Mouse (Mus musculus) bone marrow macrophage, adult 2 months (primary cell): ENCODE measurements around the gene Ldhc. TPM values are rescaled to one million over a fixed set of nuclear protein-coding genes. Genes with fewer than 3 reads are reported as not detected.
A peak's percentile ranks its signal among the peaks of the same experiment; 100 is the strongest.
"Not testable (repeated sequence)": the region's sequence is repeated elsewhere in the genome, so short reads cannot be mapped to it uniquely, and the experiment has no call there.

Experiments used
- H3K27ac ChIP-seq: 2 replicates; pipeline ENCODE4 v1.5.1; 2012; ENCODE audit warnings: low read depth, low read length; ENCODE audit not compliant: insufficient read depth
- H3K4me1 ChIP-seq: 2 replicates; pipeline ENCODE4 v1.6.1; 2012; ENCODE audit warnings: low read length; ENCODE audit not compliant: control insufficient read depth, insufficient read depth
- H3K4me3 ChIP-seq: 2 replicates; pipeline ENCODE4 v1.5.1; 2012; ENCODE audit warnings: mild to moderate bottlenecking, low read length, moderate library complexity; ENCODE audit not compliant: insufficient read depth
- CTCF ChIP-seq: IDR thresholded peaks from 2 replicates; pipeline ENCODE4 v1.5.1; 2012; ENCODE audit warnings: low read depth, mild to moderate bottlenecking, low read length, moderate library complexity
- POLR2A ChIP-seq: IDR thresholded peaks from 2 replicates; pipeline ENCODE4 v1.6.1; 2012; ENCODE audit warnings: mild to moderate bottlenecking, low read depth, low read length, borderline replicate concordance
- polyA plus RNA-seq: library from polyadenylated mRNA; stranded (reverse); fragments of >200 nt; gene quantifications from 2 replicates; pipeline ENCODE4 v1.2.4, GENCODE M21; 2012; ENCODE audit not compliant: missing spikeins, insufficient read depth, insufficient read length

Ldhc gene
- polyA plus RNA-seq, 1 experiment, result not detected

GRCm38 (mm10) chr7:46855866-46856560, 5.0 kb upstream of the Ldhc start:
- TF ChIP-seq CTCF (no peak), POLR2A (no peak)
- H3K4me1 ChIP-seq, result peaks cover 5% of the 10 kb centered on the region; the same call in 1 of the 2 replicates
- H3K4me3 ChIP-seq, result no peak overlapping the region
- H3K27ac ChIP-seq, result no peak overlapping the region

GRCm38 (mm10) chr7:46857436-46857835, 3.6 kb upstream of the Ldhc start:
- no peak overlapping the region for H3K4me3 ChIP-seq
- no peak for TF ChIP-seq CTCF
- TF ChIP-seq POLR2A, result no peak
- H3K4me1 ChIP-seq, result peaks cover 3% of the 10 kb centered on the region; the same call in 1 of the 2 replicates
- H3K27ac ChIP-seq, result no peak overlapping the region

GRCm38 (mm10) chr7:46859031-46859430, 2.0 kb upstream of the Ldhc start:
- no peak for TF ChIP-seq POLR2A
- no peak for TF ChIP-seq CTCF
- Histone ChIP-seq H3K4me1 (peaks cover 3% of the 10 kb centered on the region; the same call in 1 of the 2 replicates), H3K4me3 (no peak overlapping the region)

GRCm38 (mm10) chr7:46871988-46872387, 11.0 kb downstream of the Ldhc start:
- H3K4me3 ChIP-seq, result no peak overlapping the region

More at GRCm38 (mm10) chr7:46859031-46859430, 2.0 kb upstream of the Ldhc start:
- H3K27ac ChIP-seq, result no peak overlapping the region

GRCm38 (mm10) chr7:46876841-46877240, 15.8 kb downstream of the Ldhc start:
- no peak overlapping the region for H3K27ac ChIP-seq
- TF ChIP-seq POLR2A (no peak), CTCF (no peak)
- no peak overlapping the region for H3K4me3 ChIP-seq
- H3K4me1 ChIP-seq, result peaks cover 20% of the 10 kb centered on the region

More at GRCm38 (mm10) chr7:46871988-46872387, 11.0 kb downstream of the Ldhc start:
- H3K4me1 ChIP-seq, result no peaks in the 10 kb centered on the region
- no peak overlapping the region for H3K27ac ChIP-seq
- no peak for TF ChIP-seq CTCF
- no peak for TF ChIP-seq POLR2A

GRCm38 (mm10) chr7:46877255-46877654, 16.3 kb downstream of the Ldhc start:
- H3K4me1 ChIP-seq, result peaks cover 21% of the 10 kb centered on the region
- H3K4me3 ChIP-seq, result no peak overlapping the region
- TF ChIP-seq POLR2A, result no peak
- no peak for TF ChIP-seq CTCF
- H3K27ac ChIP-seq, result no peak overlapping the region

- no peak overlapping the region for H3K27ac ChIP-seq
- H3K4me3 ChIP-seq, result no peak overlapping the region
- peaks cover 21% of the 10 kb centered on the region for H3K4me1 ChIP-seq
- TF ChIP-seq CTCF (no peak), POLR2A (no peak)
These were observed 18.8 kb downstream of the Ldhc start for GRCm38 (mm10) chr7:46879851-46880250.

GRCm38 (mm10) chr7:46880992-46881391, 20.0 kb downstream of the Ldhc start:
- Histone ChIP-seq H3K4me3 (no peak overlapping the region), H3K27ac (peak overlapping the region; percentile 21; the same call in 1 of the 2 replicates), H3K4me1 (peaks cover 21% of the 10 kb centered on the region)
- TF ChIP-seq POLR2A (no peak), CTCF (no peak)

GRCm38 (mm10) chr7:46881941-46882340, 20.9 kb downstream of the Ldhc start:
- H3K27ac ChIP-seq, H3K4me3 ChIP-seq: not testable (repeated sequence)
- peaks cover 21% of the 10 kb centered on the region for H3K4me1 ChIP-seq

- H3K4me1 ChIP-seq, result peaks cover 20% of the 10 kb centered on the region
- no peak overlapping the region for H3K27ac ChIP-seq
- TF ChIP-seq CTCF, result no peak
- no peak for TF ChIP-seq POLR2A
- no peak overlapping the region for H3K4me3 ChIP-seq
These were observed 22.3 kb downstream of the Ldhc start for GRCm38 (mm10) chr7:46883304-46883703.
